Mouse (Mus musculus) right cerebral cortex, adult 18-20 months (tissue): ENCODE measurements around the gene Olfr1346.
"Not testable (repeated sequence)": the region's sequence is repeated elsewhere in the genome, so short reads cannot be mapped to it uniquely, and the experiment has no call there.

Experiments
- DNase-seq: peaks from one replicate; pipeline ENCODE4 v3.0.0; 2022; ENCODE audit warnings: mixed read lengths

The Olfr1346 gene

DNA sequence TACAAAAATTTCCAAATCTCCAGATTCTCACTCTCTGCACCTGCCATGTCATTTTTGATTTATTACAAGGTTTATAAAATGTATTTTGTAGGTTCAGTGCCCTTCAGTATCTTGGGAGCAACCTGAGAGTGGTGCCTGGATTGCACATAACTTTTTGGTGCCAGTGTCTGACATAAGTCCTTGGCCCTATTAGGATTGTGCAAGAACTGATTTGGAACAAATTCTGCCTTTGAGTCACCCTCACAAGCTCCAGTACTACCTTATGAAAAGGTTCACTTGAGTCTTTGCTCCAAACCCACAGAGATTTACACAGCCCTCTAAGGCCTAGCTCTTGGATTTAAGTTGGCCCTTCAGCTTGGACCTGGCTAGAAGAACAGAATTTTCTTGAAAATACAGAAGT is at the start of gene Olfr1346:
Gene Olfr1346 (plus strand): TSS at position 151 of the 400 bp plus-strand sequence.
- no peak for DNase-seq

DNA sequence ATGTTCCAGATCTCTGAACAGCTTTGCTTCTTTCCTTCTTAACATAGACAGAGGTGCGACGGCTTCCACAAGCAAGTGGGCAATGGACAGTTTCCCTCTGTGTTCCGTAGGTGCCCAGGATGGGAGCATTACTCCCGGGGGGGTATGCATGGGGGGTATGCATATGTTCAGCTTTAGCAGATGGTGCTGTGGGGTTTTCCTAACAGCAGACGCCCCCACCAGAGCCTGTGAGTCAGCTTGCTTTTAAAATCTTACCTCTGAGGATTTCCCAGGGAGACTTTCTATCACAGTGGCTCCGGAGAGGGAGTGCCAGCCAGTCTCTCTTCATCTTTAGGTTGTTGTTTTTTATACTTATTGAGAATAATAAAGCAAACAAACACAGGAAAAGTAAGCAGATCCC is 47.0 kb upstream of the Olfr1346 start:
- DNase-seq = peak; percentile 66

DNA sequence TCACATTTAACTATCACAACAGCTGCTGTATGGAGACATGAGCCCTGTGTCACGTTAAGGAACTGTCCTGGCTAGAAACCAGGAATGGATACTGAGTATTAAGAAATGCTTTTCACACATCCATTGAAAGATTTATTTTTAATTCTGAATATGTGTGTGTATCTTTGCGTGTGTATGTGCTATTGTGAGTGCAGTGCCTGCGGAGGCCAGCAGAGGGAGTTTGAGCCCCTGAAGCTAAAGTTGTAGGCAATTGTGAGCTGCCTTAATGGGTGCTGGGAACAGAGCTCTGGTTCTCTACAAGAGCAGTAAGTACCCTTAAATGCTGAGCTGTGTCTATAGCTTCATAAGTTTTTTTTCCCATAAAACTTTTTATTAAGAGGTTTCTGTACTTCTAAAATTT is 37.5 kb upstream of the Olfr1346 start:
- DNase-seq = no peak

DNA sequence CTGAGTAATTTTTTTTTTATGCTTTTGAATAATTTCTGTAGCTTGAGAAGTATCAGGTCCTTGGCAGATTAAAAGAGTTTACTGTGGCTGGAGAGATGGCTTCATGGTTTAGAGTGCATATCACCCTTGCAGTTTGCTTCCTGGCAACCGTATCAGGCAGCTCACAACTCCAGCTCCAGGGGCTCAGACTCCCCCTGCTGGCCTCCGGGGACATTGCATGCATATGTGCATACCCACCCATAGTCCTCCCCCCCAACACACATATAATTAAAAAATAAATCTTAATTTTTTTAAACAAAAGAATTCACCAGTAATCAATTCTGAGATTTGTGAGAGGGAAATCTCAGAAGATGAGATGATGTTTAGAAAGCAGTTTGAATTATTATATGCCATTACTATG is 36.6 kb upstream of the Olfr1346 start:
- DNase-seq = no peak

DNA sequence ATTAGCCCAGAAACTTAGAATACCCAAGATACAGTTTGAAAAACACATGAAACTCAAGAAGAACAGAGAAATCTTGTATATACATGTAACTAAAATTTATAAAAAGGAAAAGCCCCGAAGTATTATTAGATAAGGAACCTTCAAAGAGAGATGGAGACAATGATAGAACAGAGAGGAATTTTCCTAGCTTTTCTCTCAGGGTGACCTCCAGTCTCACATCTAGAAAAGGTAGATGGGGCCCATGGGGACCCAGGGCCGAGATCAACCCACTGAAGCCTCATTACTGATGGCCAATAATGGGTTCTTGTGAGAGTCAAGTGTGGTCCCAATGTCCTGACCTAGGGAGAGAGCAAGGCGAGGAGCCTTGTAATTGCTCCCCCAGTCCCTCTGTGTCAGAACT is 28.5 kb upstream of the Olfr1346 start, which contains the start of gene Olfr1344:
Gene Olfr1344 (plus strand): TSS at position 301 of the 400 bp plus-strand sequence.
- DNase-seq = no peak

DNA sequence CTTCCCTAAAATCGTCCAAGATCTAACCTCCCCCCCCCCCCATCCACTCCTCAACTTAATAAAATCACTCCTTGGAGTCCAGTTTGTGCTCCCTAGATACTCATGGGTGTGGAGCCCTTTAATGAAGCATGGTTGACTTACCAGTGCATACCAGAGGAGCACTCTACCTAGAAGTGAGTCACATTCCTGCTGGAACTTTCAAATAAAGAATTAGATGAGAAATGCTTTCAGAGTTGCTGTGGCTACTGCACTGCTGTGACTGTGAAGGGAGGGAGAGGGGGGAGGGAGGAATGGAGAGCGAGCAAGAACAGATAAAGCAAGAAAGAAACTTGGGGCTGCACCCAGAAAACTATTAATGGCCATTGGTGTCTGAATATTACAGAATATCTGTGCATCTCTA is 25.7 kb upstream of the Olfr1346 start:
- DNase-seq = no peak

DNA sequence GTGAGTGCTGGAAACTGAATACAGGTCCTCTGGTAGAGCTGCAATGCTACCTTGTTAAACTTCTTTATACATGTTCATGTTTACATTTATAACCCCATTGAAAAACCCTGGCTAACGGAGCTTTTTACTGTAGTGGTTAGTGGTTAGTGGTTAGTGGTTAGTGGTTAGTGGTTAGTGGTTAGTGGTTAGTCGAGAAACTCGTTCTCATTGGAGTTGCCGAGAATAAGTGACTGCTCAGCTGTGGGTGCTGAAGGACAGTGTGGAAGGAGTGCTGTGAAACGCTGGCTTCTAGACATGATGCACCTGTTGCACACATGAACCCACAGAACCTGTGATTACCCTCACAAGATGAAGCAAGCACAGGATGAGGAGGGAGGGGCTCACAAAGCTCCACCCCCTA is 19.1 kb upstream of the Olfr1346 start:
- DNase-seq = no peak

DNA sequence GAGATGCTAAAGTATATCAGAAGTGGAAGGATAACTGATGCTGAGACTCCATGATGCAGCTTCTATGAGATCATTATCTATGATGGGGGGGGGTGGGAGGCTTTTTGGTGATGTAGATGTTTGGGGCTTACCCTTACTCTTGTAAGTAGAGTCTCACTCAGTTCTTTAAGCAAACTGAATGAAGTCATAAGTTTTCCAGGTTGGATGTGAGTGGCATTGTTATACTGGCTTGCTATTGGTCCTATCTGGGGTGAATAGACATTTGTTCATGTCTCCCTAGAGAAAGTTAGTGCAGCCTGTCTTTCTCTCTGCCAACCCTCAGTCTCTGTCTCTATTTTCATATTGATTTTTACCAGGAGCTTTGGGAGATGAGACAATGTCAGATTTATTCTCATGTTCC is 11.0 kb upstream of the Olfr1346 start, which contains the start of gene Olfr1336:
Gene Olfr1336 (plus strand): TSS at position 301 of the 400 bp plus-strand sequence.
- DNase-seq = no peak

DNA sequence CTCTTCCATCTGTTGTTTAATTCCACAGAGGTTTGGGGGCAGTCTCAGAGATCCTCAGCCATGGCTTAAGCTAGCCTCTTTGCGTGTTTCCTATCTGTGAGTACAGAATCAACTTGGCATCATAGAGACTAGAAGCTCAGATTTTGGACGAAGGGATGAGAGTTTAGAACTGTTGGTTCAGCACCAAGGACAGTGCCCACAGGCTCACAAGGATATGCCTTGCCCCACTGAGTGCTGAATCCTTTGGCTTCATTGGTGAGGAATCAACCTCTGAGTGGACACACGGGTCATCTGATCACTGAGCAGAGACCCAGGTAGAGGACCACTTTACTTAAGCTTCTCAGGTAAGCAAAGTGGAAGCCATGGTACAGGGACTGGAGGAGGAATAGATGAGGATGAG is 10.5 kb upstream of the Olfr1346 start:
- no peak for DNase-seq

DNA sequence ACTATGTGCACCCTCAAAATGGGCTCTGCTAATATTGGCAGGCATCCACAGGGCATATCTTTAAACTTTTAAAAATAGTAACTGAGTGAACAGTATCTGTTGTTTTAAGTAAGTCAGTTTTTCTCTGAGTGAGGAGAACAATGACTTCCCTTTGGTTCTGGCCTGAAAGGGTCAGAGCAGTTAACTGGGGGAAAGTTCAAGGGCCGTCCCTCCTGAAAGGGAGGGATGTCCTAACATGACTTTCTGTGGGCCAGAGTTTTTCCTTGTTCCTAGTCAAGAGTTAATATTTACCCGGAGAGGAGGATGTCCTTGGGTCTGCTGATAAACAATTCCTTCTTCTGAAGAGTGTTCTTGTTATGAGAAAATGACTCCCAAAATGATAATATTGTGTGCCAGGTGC is 10.7 kb downstream of the Olfr1346 start:
- DNase-seq = not testable (repeated sequence)

DNA sequence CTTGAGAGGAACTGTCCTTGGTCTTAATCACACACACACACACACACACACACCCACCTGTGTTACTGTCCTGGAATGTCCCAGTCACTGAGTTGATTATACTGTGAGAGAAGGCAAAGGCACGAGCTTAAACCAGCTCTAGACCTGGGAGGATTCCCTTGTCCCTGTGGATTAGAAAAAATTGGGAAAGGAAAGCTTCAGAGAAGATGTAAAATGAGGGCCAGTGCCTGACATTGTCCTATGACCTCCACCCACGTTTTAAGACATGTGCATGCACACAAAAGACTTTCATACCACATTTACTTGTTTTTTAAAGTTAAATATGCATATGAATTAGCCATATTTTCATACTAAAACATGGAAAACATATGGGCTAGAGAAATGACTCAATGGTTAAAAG is 19.9 kb downstream of the Olfr1346 start, which contains the start of gene Olfr5:
Gene Olfr5 (minus strand): TSS at position 101 of the 400 bp plus-strand sequence.
- DNase-seq = no peak

DNA sequence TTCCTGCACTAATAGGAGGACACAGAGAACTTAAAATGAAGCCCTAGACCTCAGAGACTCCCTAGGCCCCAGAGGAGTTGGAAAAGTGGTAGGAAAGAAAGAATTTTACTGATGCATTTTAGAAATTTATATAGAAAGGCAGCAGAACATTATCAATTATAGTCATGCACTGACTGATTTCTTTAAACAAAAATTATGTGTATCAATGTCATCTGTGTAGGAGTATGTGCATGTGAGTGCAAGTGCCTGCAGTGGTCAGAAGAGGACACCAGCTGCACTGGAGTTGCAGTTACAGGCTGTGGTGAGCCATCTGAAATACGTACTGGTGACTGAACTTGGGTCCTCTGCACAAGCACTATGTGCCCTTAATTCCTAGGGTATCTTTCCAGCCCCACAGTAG is 32.8 kb downstream of the Olfr1346 start, which contains the start of gene Olfr1347:
Gene Olfr1347 (minus strand): TSS at position 101 of the 400 bp plus-strand sequence.
- DNase-seq = no peak

DNA sequence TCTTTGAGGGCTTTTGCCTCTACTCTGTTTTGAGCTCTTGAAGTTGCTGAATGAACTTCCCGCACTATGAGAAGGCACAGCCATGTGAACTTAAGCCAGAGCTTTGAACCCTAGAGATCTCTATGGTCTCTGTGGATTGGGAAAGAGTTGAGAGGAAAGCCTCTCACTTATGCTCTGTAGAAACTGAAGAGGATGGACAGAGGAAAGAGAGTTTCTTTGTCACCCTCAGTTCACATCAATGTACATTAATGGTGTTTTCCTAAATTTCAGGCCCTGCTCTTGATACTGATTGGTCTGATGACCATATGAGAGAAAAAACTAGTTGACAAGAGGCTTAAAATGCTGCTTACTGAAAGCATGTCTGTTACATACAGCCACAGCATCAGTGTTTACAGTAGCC is 41.7 kb downstream of the Olfr1346 start, which contains the start of gene Olfr1348:
Gene Olfr1348 (minus strand): TSS at position 101 of the 400 bp plus-strand sequence.
- no peak for DNase-seq

DNA sequence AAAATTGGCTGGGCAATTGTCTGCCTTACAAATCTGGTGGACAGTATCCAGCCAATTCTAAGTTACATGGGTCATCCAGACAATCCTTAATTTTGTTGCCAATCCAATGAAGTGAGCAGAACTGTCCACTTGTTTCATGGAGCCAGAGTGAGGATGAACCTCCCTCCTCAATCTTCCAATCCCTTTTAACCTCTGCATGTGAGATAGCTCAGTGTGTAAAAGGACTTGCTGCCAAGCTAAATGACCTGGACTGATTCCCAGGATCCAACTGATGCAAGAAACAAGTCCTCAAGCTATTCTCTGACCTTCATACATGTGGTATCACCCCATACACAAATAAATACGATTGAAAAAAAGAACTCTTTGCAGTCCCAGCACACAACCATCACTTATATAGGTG is 54.8 kb downstream of the Olfr1346 start:
- no peak for DNase-seq

DNA sequence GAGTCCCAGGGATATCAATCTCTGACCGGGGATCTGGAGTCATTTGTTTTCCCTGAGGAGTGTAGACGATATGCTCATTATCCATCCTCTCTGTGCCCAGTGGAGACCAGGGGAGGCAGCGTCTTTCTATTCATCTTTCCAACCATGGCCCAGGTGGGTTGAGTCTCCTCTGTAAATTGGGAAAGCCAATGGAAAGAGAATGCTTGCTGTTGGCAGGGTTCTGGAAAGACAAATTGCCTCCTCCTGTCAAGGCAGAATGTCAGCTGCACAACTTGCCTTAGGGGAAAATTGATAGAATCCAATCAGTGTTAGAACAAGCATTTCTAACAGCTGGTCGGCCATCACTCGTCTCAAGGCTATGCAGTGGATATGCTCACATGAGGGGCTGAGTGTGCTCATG is 55.9 kb downstream of the Olfr1346 start, which contains the start of gene Olfr1349:
Gene Olfr1349 (minus strand): TSS at position 101 of the 400 bp plus-strand sequence.
- no peak for DNase-seq

DNA sequence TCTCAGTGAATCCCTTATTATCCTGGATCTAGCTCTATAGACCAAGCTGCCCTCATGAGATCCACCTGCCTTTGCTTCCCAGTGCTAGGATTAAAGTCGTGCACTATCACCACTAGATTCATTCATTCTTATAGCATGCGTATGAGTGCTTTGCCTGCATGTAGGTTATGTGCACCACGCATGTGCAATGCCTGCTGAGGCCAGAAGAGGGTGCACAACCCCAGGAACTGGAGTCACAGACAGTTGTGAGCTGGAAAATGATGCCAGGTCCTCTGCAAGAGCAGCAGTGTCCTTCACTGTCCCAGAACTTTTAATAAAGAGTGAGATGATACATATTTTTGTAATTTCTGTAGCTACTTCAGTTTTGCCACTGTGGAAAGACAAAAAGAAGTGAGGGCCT is 58.1 kb downstream of the Olfr1346 start:
- no peak for DNase-seq

DNA sequence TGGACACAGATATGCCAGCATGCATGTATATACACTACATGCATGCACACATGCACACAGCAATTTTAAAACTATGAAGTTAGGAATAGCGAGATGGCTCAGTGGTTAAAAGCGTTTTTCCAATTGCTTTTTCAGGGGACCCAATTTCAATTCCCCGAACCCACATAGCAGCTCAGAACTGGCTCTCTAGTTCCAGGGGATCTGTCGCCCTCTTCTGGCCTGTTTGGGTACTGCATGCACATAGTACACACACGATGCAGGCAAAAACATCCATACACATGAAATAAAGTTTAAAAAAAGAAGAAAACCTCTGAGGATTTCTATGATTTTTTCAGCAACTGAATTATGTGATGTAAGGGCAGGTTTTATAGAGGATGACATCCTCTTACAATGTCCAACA is 59.2 kb downstream of the Olfr1346 start:
- no peak for DNase-seq
